Mouse (Mus musculus) intestine, postnatal 0 days (tissue): ENCODE data around the gene Gng10. TPM values are rescaled to one million over a fixed set of nuclear protein-coding genes. Genes with fewer than 3 reads are reported as not detected.

Source experiments
- ATAC-seq: fragments of 200-750 bp; cut with Nextera tagmentation; 2 replicates; pipeline ENCODE4 v1.8.0; 2017; ENCODE audit warnings: mild to moderate bottlenecking, moderate TSS enrichment, moderate library complexity
- H3K27ac ChIP-seq: fragments of 300-500 bp; sonication (generic); 2 replicates; pipeline ENCODE4 v1.5.1; 2014; ENCODE audit warnings: mild to moderate bottlenecking, low read depth, low read length, moderate library complexity
- H3K27me3 ChIP-seq: fragments of 300-500 bp; sonication (generic); replicated peaks from 2 replicates; pipeline ENCODE4 v1.6.1; 2014; ENCODE audit warnings: low read length, mixed read lengths; ENCODE audit not compliant: control insufficient read depth, insufficient read depth
- H3K36me3 ChIP-seq: fragments of 300-500 bp; sonication (generic); 2 replicates; pipeline ENCODE4 v1.6.1; 2014; ENCODE audit warnings: mild to moderate bottlenecking, moderate library complexity; ENCODE audit not compliant: control insufficient read depth, insufficient read depth
- H3K4me1 ChIP-seq: fragments of 300-500 bp; sonication (generic); replicated peaks from 2 replicates; pipeline ENCODE4 v1.6.1; 2014; ENCODE audit warnings: antibody characterized with exemption, low read length, mixed read lengths; ENCODE audit not compliant: control insufficient read depth, insufficient read depth
- H3K4me2 ChIP-seq: fragments of 300-500 bp; sonication (generic); replicated peaks from 2 replicates; pipeline ENCODE4 v1.6.1; 2014; ENCODE audit warnings: low read depth, mild to moderate bottlenecking, moderate library complexity
- H3K4me3 ChIP-seq: fragments of 300-500 bp; sonication (generic); 2 replicates; pipeline ENCODE4 v1.5.1; 2014; ENCODE audit warnings: low read depth, low read length
- H3K9ac ChIP-seq: fragments of 300-500 bp; sonication (generic); 2 replicates; pipeline ENCODE4 v1.6.1; 2014; ENCODE audit warnings: mild to moderate bottlenecking, low read depth, low read length
- H3K9me3 ChIP-seq: fragments of 300-500 bp; sonication (generic); 2 replicates; pipeline ENCODE4 v1.6.1; 2016; ENCODE audit warnings: mixed run types; ENCODE audit not compliant: control insufficient read depth
- CTCF ChIP-seq: sonication (generic); IDR thresholded peaks from 2 replicates; pipeline ENCODE4 v1.5.1; 2016; ENCODE audit warnings: low read depth, mild to moderate bottlenecking, control low read depth, antibody characterized with exemption, moderate library complexity
- WGBS: fragments of 180-500 bp; shearing (Covaris S2); extraction: QIAGEN DNeasy Blood & Tissue Kit; methylation state at CpG from one replicate; pipeline ENCODE4 v1.1.7; 2014; 5-methylcytosine and 5-hydroxymethylcytosine counted together
- polyA plus RNA-seq: library from polyadenylated mRNA; unstranded; fragments of >200 nt; fragmentation: Nextera tagmentation; extraction: Ambion mirVana; gene quantifications from 2 replicates; pipeline ENCODE4 v1.2.1, GENCODE M21; 2015

The Gng10 gene
- polyA plus RNA-seq, 1 experiment from 2014 or later: 56.0 TPM

DNA sequence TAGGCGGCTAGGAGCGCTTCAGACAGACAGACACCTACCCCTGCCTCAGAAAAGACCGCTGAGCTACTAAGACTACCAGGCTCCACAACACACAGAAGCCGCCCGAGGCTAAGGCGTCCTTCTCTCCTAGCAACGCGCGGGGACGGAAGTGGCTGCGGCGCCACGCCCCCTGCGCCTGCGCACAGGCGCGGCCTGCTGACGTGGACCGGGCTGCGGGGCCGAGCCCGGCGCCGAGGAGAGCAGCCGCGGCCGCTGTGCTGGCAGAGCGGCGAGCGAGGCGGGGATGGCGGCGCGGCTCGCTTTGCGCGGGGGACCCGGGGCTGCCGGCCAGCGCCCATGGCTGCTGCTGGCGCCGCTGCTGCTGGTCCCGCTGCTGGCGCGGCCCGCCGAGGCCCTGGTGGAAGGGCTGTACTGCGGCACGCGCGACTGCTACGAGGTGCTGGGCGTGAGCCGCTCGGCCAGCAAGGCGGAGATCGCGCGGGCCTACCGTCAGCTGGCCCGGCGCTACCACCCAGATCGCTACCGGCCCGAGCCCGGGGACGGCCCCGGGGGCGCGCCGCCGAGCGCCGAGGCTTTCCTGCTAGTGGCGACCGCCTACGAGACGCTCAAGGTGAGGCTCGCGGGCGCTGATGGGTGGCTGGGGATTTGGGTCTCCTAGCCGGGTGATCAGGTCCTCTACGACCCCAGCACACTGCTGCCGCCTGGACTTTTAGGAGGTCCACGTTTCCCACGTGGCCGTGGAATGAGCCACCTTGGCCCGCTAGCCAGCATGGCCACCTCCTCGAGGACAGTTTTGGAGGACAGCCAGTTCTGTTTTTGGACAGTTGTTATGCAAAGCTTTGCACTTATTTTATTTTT is 31.7 kb upstream of the Gng10 start, which contains the start of gene Gm20503:
Gm20503 (plus strand) TSS at position 263 of the 858 bp plus-strand sequence.
- peak; percentile 96 for ATAC-seq
- under 1% methylated on average over 85 of the region's 89 CpGs for WGBS
- Histone ChIP-seq H3K9me3 (no peaks in the 10 kb centered on the region), H3K4me2 (peak within 1 kb of the TSS; percentile 79), H3K4me3 (peak within 1 kb of the TSS; percentile 90), H3K27me3 (no peaks in the 10 kb centered on the region), H3K9ac (peak within 1 kb of the TSS; percentile 90), H3K36me3 (no peaks in the 10 kb centered on the region), H3K4me1 (peaks cover 4% of the 10 kb centered on the region), H3K27ac (peak within 1 kb of the TSS; percentile 88)
- no peak for TF ChIP-seq CTCF

GRCm38 (mm10) chr4:59003806-59004200 is 31.1 kb upstream of the Gng10 start:
- no peak overlapping the region for H3K27ac ChIP-seq
- H3K27me3 ChIP-seq: no peaks in the 10 kb centered on the region
- peak overlapping the region; percentile 79 for H3K4me2 ChIP-seq
- TF ChIP-seq CTCF: no peak
- H3K36me3 ChIP-seq: no peaks in the 10 kb centered on the region
- H3K4me3 ChIP-seq: peak overlapping the region; percentile 90
- no peaks in the 10 kb centered on the region for H3K9me3 ChIP-seq
- peak overlapping the region; percentile 90; the same call in 1 of the 2 replicates for H3K9ac ChIP-seq
- H3K4me1 ChIP-seq: peaks cover 7% of the 10 kb centered on the region
- 17% methylated on average over 7 of the region's 7 CpGs for WGBS
- no peak for ATAC-seq

GRCm38 (mm10) chr4:59006211-59006610 is 28.7 kb upstream of the Gng10 start:
- Histone ChIP-seq H3K4me3 (no peak overlapping the region), H3K36me3 (no peaks in the 10 kb centered on the region), H3K27me3 (no peaks in the 10 kb centered on the region), H3K4me2 (no peak overlapping the region), H3K9me3 (no peaks in the 10 kb centered on the region), H3K4me1 (peaks cover 7% of the 10 kb centered on the region), H3K27ac (no peak overlapping the region), H3K9ac (no peak overlapping the region)
- WGBS: 73% methylated on average over 8 of the region's 8 CpGs
- no peak for ATAC-seq
- TF ChIP-seq CTCF: no peak

DNA sequence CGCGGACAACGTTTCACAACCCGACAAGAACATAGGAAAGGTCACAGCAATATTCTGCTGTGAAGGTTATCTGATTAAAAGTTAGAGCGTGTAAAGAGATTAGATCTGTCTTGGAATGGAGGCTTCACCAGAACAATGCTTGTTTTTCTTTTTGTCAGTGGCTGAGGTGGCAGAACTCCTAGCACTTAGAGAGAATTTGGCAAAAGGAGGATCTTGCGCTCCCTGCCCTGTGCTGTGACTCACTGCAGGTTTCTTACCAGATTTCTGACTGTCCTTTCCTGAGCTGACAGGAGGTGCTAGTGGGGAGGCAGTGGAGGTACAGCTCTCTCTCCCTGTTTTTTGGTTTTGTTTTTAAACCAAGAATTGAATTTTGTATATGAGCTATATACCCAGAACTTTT is 27.9 kb upstream of the Gng10 start:
- no peak overlapping the region for H3K27ac ChIP-seq
- WGBS: 80% methylated on average over 6 of the region's 6 CpGs
- ATAC-seq: no peak

GRCm38 (mm10) chr4:59007974-59008373 is 26.9 kb upstream of the Gng10 start:
- H3K36me3 ChIP-seq: no peaks in the 10 kb centered on the region
- no peak overlapping the region for H3K4me3 ChIP-seq
- H3K4me2 ChIP-seq: no peak overlapping the region
- H3K27ac ChIP-seq: no peak overlapping the region
- WGBS: 80% methylated on average over 5 of the region's 5 CpGs
- H3K27me3 ChIP-seq: no peaks in the 10 kb centered on the region
- ATAC-seq: no peak
- H3K9me3 ChIP-seq: no peaks in the 10 kb centered on the region
- no peak for TF ChIP-seq CTCF
- peaks cover 7% of the 10 kb centered on the region for H3K4me1 ChIP-seq
- no peak overlapping the region for H3K9ac ChIP-seq

More for the DNA sequence above, 27.9 kb upstream of the Gng10 start:
- no peak for TF ChIP-seq CTCF
- Histone ChIP-seq H3K27me3 (no peaks in the 10 kb centered on the region), H3K36me3 (no peaks in the 10 kb centered on the region), H3K9ac (no peak overlapping the region), H3K4me1 (peaks cover 7% of the 10 kb centered on the region), H3K9me3 (no peaks in the 10 kb centered on the region), H3K4me3 (no peak overlapping the region), H3K4me2 (no peak overlapping the region)

DNA sequence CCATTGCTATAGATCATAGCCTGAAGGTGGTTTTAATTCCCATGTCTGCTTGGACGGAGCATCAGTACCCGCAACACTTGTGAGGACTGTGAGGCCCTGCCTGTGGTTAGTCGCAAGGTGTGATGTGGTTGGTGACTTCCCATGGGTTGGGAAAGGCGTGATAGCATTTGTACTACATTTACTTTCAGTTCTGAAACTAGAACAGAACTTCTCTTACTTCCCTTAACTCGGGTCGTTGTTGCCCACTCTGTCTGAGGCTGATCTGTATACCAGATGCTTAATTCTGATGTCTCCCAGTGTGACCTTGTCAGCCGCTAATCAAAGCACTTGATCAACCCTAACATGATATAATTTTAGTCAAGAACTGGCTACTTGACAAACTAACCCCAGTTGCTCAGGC is 25.7 kb upstream of the Gng10 start:
- TF ChIP-seq CTCF: no peak
- WGBS: 85% methylated on average over 7 of the region's 7 CpGs
- H3K36me3 ChIP-seq: no peaks in the 10 kb centered on the region
- no peak for ATAC-seq
- H3K4me1 ChIP-seq: peaks cover 7% of the 10 kb centered on the region
- H3K9ac ChIP-seq: no peak overlapping the region
- H3K4me2 ChIP-seq: no peak overlapping the region
- H3K4me3 ChIP-seq: no peak overlapping the region
- no peaks in the 10 kb centered on the region for H3K27me3 ChIP-seq
- H3K9me3 ChIP-seq: no peaks in the 10 kb centered on the region
- no peak overlapping the region for H3K27ac ChIP-seq
